Mouse (Mus musculus): ENCODE measurements at regions not wholly inside any gene's neighbourhood (a gene's known extent, or its start where the extent isn't known, plus 50 kb on each side); places are given as distances from the start of the nearest gene placed in this dataset.

DNA sequence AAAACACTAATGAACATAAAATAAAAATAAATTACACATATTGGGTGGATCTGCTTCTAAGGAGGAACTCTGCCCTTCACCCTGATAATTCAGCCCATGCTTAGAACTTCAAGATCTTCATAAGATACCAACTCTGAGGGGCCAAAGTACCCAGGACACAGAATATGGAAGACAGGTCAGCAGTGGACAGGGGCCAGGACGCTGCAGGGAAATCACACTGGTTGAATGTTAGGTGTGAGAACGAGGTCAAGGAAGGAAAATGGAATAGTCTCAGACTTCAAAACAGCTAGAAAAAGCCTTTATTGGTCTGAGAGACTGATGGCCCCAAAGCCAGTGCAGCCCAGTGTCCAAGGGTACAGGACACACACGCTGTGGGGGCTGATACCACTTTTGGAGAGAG is 50.5 kb upstream of the Hs6st1 start:
- no peak for ATAC-seq (ENCODE audit: borderline replicate concordance, extremely low read depth, low FRiP score, low TSS enrichment)
- no peaks in the 10 kb centered on the region for H3K36me3 ChIP-seq
- H3K9ac ChIP-seq = no peak overlapping the region
- H3K4me1 ChIP-seq = peaks cover 29% of the 10 kb centered on the region
- no peak overlapping the region for H3K4me3 ChIP-seq
- no peaks in the 10 kb centered on the region for H3K9me3 ChIP-seq
- H3K27ac ChIP-seq = peak overlapping the region; percentile 87
- no peaks in the 10 kb centered on the region for H3K27me3 ChIP-seq
- WGBS = 38% methylated on average over 3 of the region's 3 CpGs
- no peak overlapping the region for H3K4me2 ChIP-seq

All from lung, embryonic 15.5 days (tissue).